Mouse (Mus musculus) hindbrain, embryonic 11.5 days (tissue): ENCODE measurements around the gene Anln. TPM values are rescaled to one million over a fixed set of nuclear protein-coding genes. Genes with fewer than 3 reads are reported as not detected.

Experiments used
- ATAC-seq: fragments of 200-750 bp; cut with Nextera tagmentation; 2 replicates; pipeline ENCODE4 v1.8.0; 2017; ENCODE audit warnings: mild to moderate bottlenecking, moderate TSS enrichment, moderate library complexity; ENCODE audit not compliant: low FRiP score
- DNase-seq: peaks from one replicate; pipeline ENCODE4 v3.0.0-alpha.2; 2015; ENCODE audit warnings: low spot score
- H3K27ac ChIP-seq: fragments of 300-500 bp; sonication (generic); 2 replicates; pipeline ENCODE4 v1.5.1; 2014; ENCODE audit warnings: mild to moderate bottlenecking, low read depth, low read length
- H3K27me3 ChIP-seq: fragments of 300-500 bp; sonication (generic); 2 replicates; pipeline ENCODE4 v1.6.1; 2014; ENCODE audit warnings: mild to moderate bottlenecking, low read length, moderate library complexity, mixed read lengths; ENCODE audit not compliant: control insufficient read depth, insufficient read depth
- H3K36me3 ChIP-seq: fragments of 300-500 bp; sonication (generic); 2 replicates; pipeline ENCODE4 v1.6.1; 2014; ENCODE audit warnings: mild to moderate bottlenecking, low read length, moderate library complexity, mixed read lengths; ENCODE audit not compliant: control insufficient read depth, insufficient read depth
- H3K4me1 ChIP-seq: fragments of 300-500 bp; sonication (generic); replicated peaks from 2 replicates; pipeline ENCODE4 v1.6.1; 2014; ENCODE audit warnings: low read length, mixed read lengths; ENCODE audit not compliant: control insufficient read depth, insufficient read depth
- H3K4me2 ChIP-seq: fragments of 300-500 bp; sonication (generic); replicated peaks from 2 replicates; pipeline ENCODE4 v1.6.1; 2014; ENCODE audit warnings: mild to moderate bottlenecking, low read depth, low read length
- H3K4me3 ChIP-seq: fragments of 300-500 bp; sonication (generic); 2 replicates; pipeline ENCODE4 v1.5.1; 2014; ENCODE audit warnings: low read depth, low read length
- H3K9ac ChIP-seq: fragments of 300-500 bp; sonication (generic); 2 replicates; pipeline ENCODE4 v1.6.1; 2014; ENCODE audit warnings: low read depth, low read length
- H3K9me3 ChIP-seq: fragments of 300-500 bp; sonication (generic); 2 replicates; pipeline ENCODE4 v1.6.1; 2016; ENCODE audit warnings: low read length; ENCODE audit not compliant: control insufficient read depth
- WGBS: fragments of 180-500 bp; shearing (Covaris S2); extraction: QIAGEN DNeasy Blood & Tissue Kit; methylation state at CpG from one replicate; pipeline ENCODE4 v1.1.7; 2014; 5-methylcytosine and 5-hydroxymethylcytosine counted together
- polyA plus RNA-seq: library from polyadenylated mRNA; unstranded; fragments of >200 nt; fragmentation: Nextera tagmentation; extraction: Ambion mirVana; gene quantifications from 2 replicates; pipeline ENCODE4 v1.2.1, GENCODE M21; 2014

Anln gene
- polyA plus RNA-seq = 34.0 and 40.2 TPM in 2 replicates

GRCm38 (mm10) chr9:22389021-22389476, at the start of gene Anln:
Gene Anln, minus strand, starts transcription at chr9:22389188.
- Histone ChIP-seq H3K27ac (peak within 1 kb of the TSS; percentile 86), H3K4me2 (peak within 1 kb of the TSS; percentile 67), H3K36me3 (no peaks in the 10 kb centered on the region), H3K4me1 (no peaks in the 10 kb centered on the region; the same call in 1 of the 2 replicates), H3K27me3 (no peaks in the 10 kb centered on the region), H3K9ac (peak within 1 kb of the TSS; percentile 86), H3K4me3 (peak within 1 kb of the TSS; percentile 80), H3K9me3 (no peaks in the 10 kb centered on the region)
- DNase-seq (peak; percentile 97), ATAC-seq (peak; percentile 98)
- WGBS = under 1% methylated on average over 44 of the region's 44 CpGs

- H3K4me1 ChIP-seq = no peaks in the 10 kb centered on the region
- H3K9me3 ChIP-seq = no peaks in the 10 kb centered on the region
- no peak overlapping the region for H3K4me3 ChIP-seq
- no peak overlapping the region for H3K9ac ChIP-seq
- ATAC-seq = no peak
- no peak overlapping the region for H3K4me2 ChIP-seq
- H3K36me3 ChIP-seq = no peaks in the 10 kb centered on the region
- H3K27me3 ChIP-seq = no peaks in the 10 kb centered on the region
- no peak for DNase-seq
- H3K27ac ChIP-seq = no peak overlapping the region
- WGBS = 95% methylated on average over 2 of the region's 2 CpGs
Observed at GRCm38 (mm10) chr9:22434101-22434500, 45.1 kb upstream of the Anln start.

GRCm38 (mm10) chr9:22433221-22433620, 44.2 kb upstream of the Anln start:
- 76% methylated on average over 2 of the region's 2 CpGs for WGBS
- ATAC-seq = no peak
- no peaks in the 10 kb centered on the region for H3K9me3 ChIP-seq

GRCm38 (mm10) chr9:22430315-22430840, 41.4 kb upstream of the Anln start:
- H3K4me1 ChIP-seq = no peaks in the 10 kb centered on the region
- ATAC-seq = no peak
- no peak overlapping the region for H3K4me3 ChIP-seq
- no peak overlapping the region for H3K9ac ChIP-seq
- H3K27me3 ChIP-seq = no peaks in the 10 kb centered on the region
- no peaks in the 10 kb centered on the region for H3K9me3 ChIP-seq
- DNase-seq = no peak
- H3K36me3 ChIP-seq = no peaks in the 10 kb centered on the region
- no peak overlapping the region for H3K27ac ChIP-seq
- WGBS = 48% methylated on average over 5 of the region's 5 CpGs
- no peak overlapping the region for H3K4me2 ChIP-seq

More at GRCm38 (mm10) chr9:22433221-22433620, 44.2 kb upstream of the Anln start:
- Histone ChIP-seq H3K36me3 (no peaks in the 10 kb centered on the region), H3K4me2 (no peak overlapping the region), H3K4me3 (no peak overlapping the region), H3K4me1 (no peaks in the 10 kb centered on the region), H3K27ac (no peak overlapping the region), H3K9ac (no peak overlapping the region), H3K27me3 (no peaks in the 10 kb centered on the region)
- DNase-seq = no peak

- no peak overlapping the region for H3K4me3 ChIP-seq
- no peak overlapping the region for H3K4me2 ChIP-seq
- DNase-seq = no peak
- H3K27me3 ChIP-seq = no peaks in the 10 kb centered on the region
- H3K27ac ChIP-seq = no peak overlapping the region
- no peak for ATAC-seq
- H3K36me3 ChIP-seq = no peaks in the 10 kb centered on the region
- H3K4me1 ChIP-seq = no peaks in the 10 kb centered on the region
- no peak overlapping the region for H3K9ac ChIP-seq
- no peaks in the 10 kb centered on the region for H3K9me3 ChIP-seq
- 74% methylated on average over 15 of the region's 15 CpGs for WGBS
Observed at GRCm38 (mm10) chr9:22429533-22430241, 40.7 kb upstream of the Anln start.

GRCm38 (mm10) chr9:22428666-22429410, 39.9 kb upstream of the Anln start:
- Histone ChIP-seq H3K27ac (no peak overlapping the region), H3K4me1 (no peaks in the 10 kb centered on the region), H3K4me2 (no peak overlapping the region), H3K4me3 (no peak overlapping the region), H3K36me3 (no peaks in the 10 kb centered on the region), H3K27me3 (no peaks in the 10 kb centered on the region), H3K9ac (no peak overlapping the region), H3K9me3 (no peaks in the 10 kb centered on the region)
- no peak for DNase-seq
- no peak for ATAC-seq
- 84% methylated on average over 14 of the region's 14 CpGs for WGBS

GRCm38 (mm10) chr9:22428028-22428665, 39.2 kb upstream of the Anln start:
- H3K27ac ChIP-seq = no peak overlapping the region
- WGBS = 22% methylated on average over 2 of the region's 4 CpGs
- H3K9ac ChIP-seq = no peak overlapping the region
- H3K36me3 ChIP-seq = no peaks in the 10 kb centered on the region
- no peaks in the 10 kb centered on the region for H3K4me1 ChIP-seq
- H3K27me3 ChIP-seq = no peaks in the 10 kb centered on the region
- no peak overlapping the region for H3K4me3 ChIP-seq
- H3K4me2 ChIP-seq = no peak overlapping the region
- H3K9me3 ChIP-seq = no peaks in the 10 kb centered on the region
- ATAC-seq (no peak), DNase-seq (no peak)

GRCm38 (mm10) chr9:22424719-22425118, 35.7 kb upstream of the Anln start:
- no peak overlapping the region for H3K4me3 ChIP-seq
- H3K27ac ChIP-seq = no peak overlapping the region
- H3K27me3 ChIP-seq = no peaks in the 10 kb centered on the region
- ATAC-seq = no peak
- no peaks in the 10 kb centered on the region for H3K9me3 ChIP-seq
- no peaks in the 10 kb centered on the region for H3K4me1 ChIP-seq
- WGBS = 98% methylated on average over 4 of the region's 4 CpGs
- H3K4me2 ChIP-seq = no peak overlapping the region
- no peaks in the 10 kb centered on the region for H3K36me3 ChIP-seq
- H3K9ac ChIP-seq = no peak overlapping the region
- DNase-seq = no peak
